Mouse (Mus musculus): Measurements from ENCODE around the gene Dcp1a.
"Not testable (repeated sequence)": the region's sequence is repeated elsewhere in the genome, so short reads cannot be mapped to it uniquely, and the experiment has no call there.

The Dcp1a gene

DNA sequence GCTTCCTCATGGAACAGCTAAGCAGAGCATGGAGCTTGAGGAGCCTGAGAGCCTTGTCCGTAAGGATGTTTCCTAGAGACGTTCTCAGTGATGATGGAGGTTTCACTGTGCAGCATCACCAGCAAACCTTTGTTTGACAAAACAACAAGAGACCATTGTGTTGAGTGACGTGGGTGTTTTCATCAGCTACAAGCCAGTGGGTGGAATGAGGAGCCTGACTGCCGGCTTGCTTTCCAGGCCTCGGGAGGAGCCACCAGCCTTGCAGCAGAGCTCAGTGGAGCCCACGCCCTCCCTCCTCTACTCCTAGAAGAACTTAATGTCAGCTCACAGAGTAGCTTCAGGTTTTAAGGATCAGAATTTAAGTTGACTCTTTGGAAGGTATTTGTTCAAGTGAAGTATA, 44.0 kb downstream of the Dcp1a start:
- DNase-seq: no peak

GRCm38 (mm10) chr14:30528392-30528791, 49.1 kb downstream of the Dcp1a start:
- no peak for DNase-seq

DNA sequence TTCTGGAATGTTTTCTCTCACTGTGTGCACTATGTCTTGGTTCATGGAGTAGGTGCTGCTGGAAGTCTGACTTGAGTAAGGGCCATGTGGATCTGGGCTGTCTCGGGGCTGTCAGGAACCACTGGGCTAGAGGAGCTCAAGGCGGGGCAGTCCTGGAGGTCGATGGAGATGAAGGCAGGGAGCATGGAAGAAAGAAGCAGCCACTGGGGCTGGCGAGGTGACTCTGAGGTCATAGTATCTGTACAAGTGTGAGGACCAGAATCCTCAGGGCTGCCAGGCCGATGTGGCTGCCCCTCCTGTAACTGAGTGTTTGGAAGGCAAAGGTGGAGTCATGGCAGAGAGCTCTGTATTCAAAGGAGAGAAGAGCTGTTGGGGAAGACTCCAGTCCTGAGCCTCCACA, 49.6 kb downstream of the Dcp1a start:
- no peak for DNase-seq

DNA sequence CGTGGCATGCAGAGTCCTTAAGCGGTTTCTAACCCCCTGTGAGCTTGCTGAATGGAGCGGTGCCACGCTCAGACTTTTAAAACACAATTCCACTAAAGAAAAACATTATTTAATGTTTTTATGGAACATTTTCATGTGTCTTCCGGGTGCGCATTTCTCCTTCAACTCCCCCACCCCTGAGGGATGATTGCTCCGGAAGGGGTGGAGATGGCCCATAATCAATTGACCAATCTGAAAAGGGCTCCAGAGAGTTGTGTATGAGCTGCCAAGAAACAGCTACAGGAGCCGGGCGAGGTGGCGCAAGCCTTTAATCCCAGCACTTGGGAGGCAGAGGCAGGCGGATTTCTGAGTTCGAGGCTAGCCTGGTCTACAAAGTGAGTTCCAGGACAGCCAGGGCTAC, 50.1 kb downstream of the Dcp1a start:
- DNase-seq: no peak

DNA sequence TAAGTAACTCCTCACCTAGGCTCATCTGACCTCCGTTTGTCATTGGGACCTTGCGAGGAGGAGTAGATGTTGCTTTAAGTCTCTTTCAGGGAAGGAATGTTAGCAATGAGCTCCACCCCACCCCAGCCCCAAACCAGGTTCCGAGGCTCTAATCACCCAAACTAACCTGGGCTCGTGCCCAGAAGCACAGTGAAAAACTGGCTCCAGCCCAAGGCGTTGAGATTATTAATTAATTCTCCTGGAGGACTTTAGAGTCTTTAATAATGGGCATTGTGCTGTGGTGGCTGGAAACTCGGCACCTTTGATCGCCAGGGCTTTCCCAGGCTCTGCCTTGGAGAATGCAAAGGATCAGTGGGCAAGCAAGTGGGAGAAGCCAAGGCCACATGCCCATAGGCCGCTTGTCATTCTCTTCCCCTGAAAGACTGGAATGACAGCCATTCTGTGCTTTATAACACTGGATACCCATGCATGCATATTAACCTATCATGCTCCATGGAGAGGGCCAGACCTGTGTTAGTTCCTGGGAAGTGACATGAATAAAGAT, 51.5 kb downstream of the Dcp1a start:
- peak; percentile 97 for DNase-seq

- DNase-seq: no peak
Measured at GRCm38 (mm10) chr14:30531431-30531830, 52.1 kb downstream of the Dcp1a start.

GRCm38 (mm10) chr14:30531896-30532295, 52.6 kb downstream of the Dcp1a start:
- no peak for DNase-seq

DNA sequence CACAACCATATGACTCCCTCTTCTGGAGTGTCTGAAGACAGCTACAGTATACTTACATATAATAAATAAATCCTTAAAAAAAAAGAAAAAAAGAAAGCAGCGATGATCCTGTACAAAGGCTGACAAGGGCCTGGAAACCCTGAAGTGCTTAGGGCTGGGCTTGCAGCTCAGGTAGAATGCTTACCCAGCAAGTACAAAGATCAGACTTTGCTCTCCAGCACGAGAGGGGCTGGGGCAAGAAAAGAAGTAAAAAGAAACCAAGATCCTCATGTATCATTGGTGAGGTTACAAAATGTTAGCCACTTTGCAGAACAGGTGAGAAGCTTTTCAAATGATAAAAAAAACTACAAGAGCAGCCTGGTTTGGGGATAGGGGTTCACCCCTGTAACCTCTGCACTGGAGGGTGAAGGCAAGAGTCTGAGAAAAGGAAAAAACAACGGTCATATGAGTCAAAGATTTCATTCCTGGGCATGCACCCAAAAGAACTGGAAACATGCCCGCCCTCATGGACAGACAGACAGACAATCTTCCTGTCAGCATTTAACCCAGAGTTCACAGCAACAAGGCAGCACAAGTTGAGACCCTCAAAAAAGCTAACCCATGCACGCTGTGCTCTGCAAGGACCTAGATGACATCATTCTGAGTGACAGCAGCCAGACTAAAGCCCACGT, 54.6 kb downstream of the Dcp1a start:
- DNase-seq: peak; percentile 81

GRCm38 (mm10) chr14:30541541-30541940, 62.2 kb downstream of the Dcp1a start:
- DNase-seq: peak; percentile 97

DNA sequence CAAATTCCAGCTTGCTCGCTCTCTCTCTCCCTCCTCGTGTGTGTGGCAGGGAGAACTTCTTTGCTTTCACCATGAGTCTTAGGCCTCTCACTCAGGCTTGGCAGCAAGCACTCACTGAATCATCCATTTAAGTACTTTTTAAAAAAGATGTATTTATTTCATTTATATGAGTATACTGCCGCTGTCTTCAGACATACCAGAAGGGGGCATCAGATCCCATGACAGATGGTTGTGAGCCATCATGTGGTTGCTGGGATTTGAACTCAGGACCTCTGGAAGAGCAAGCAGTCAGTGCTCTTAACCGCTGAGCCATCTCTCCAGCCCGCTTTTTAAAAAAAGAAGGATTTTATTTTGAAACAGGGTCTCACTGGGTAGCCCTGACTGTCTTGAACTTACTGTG, 64.0 kb downstream of the Dcp1a start:
- DNase-seq: not testable (repeated sequence)

- peak; percentile 94 for DNase-seq
Measured at GRCm38 (mm10) chr14:30548131-30548720, 68.9 kb downstream of the Dcp1a start, which contains the start of gene Tkt. Tkt (plus strand) TSS chr14:30548359.

DNA sequence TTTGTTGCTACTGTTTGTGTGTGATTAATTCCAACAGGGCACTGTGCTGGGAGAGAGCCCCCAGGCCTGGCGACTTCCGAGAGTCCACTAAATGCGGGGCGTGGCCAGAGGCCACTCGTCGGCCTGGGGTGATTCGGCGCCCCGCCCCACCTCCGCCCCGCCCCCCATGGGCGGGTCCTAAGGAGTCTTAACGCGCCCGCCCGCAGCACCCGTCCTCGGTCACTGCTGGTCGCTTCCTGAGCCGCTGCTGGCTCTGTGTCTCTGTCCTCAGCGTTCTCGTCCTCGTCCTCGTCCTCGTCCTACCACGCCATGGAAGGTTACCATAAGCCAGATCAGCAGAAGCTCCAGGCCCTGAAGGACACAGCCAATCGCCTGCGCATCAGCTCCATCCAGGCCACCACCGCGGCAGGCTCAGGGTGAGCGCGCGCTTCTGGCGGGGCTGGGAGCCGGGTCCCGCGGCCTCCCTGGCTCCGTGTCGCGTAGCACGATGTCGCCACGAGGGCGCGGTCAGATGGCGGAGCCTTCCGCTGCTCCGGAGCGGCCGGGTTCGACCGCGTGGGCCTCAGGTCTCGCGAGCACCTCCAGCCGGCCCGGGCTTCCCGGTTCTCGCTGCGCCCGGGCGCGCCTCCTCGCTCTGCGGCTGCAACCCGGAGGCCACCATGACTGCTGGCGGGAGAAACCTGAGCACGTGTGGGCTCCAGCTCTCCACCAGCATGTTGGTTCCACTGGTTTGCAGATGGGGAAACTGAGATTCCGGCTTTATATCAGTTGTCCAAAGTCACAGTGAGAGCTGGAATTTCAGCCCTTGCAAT, 69.8 kb downstream of the Dcp1a start:
- DNase-seq: peak; percentile 97

GRCm38 (mm10) chr14:30549777-30550149, 70.4 kb downstream of the Dcp1a start:
- DNase-seq: no peak

GRCm38 (mm10) chr14:30550232-30551070, 71.1 kb downstream of the Dcp1a start:
- no peak for DNase-seq

DNA sequence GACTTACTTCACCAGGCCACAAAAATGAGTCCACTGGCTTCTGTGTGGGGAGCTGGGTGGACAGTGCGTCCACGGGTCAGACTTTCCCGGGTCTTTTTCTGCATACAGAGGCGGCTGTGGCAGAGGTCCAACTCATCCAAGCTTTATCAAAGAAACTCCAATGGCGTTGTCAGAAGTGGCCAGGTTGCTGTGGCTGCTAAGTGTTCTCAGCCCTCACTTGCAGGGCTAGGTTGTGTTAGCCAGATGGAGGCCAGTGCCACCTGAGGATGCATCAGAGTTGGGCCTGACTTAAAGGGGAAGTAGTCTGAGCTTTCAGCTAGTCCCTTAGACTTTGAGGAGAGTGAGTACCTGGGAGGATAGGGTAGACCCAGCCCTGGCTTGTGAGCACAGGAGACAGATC, 72.2 kb downstream of the Dcp1a start:
- DNase-seq: no peak

DNA sequence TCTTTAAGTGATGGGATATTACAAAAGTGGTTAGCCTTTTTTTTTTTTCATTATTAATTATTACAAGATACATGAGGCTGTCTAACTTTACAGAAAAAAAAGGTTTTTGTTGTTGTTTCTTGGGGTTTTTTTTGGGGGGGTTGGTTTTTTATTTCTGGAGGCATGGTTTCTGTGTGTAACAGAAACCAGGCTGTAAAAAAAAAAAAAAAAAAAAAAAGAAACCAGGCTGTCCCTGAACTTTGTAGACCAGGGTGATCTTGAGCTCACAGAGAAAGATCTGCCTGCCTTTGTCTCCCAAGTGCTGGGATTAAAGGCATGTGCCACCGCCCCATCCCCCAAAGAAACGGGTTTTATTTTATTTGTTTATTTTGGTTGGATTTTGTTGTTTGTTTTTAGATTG, 72.6 kb downstream of the Dcp1a start:
- DNase-seq: no peak

DNA sequence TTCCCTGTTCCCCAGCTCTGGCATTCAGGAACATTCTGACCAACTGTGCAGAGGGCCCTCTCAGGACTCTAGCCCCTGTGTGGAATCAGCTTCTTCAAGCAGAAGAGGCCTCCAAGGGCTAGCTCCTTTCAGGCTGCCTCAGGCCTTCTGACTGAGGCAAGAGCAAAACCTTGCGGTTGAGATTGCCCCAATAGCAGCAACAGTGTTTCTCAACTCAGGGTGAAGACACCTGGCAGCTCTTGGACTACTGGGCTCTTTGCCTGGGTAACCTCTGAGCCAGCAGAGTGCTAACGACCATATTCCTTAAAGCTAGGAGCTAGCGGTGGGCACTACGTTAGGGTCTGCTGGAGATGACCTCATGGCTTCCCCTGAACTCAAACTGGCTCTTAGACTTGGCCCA, 73.8 kb downstream of the Dcp1a start:
- no peak for DNase-seq

GRCm38 (mm10) chr14:30556651-30557050, 77.3 kb downstream of the Dcp1a start:
- DNase-seq: no peak

- DNase-seq: no peak
Measured at GRCm38 (mm10) chr14:30557730-30558129, 78.4 kb downstream of the Dcp1a start.

GRCm38 (mm10) chr14:30559321-30559850, 80.1 kb downstream of the Dcp1a start:
- DNase-seq: peak; percentile 56

DNA sequence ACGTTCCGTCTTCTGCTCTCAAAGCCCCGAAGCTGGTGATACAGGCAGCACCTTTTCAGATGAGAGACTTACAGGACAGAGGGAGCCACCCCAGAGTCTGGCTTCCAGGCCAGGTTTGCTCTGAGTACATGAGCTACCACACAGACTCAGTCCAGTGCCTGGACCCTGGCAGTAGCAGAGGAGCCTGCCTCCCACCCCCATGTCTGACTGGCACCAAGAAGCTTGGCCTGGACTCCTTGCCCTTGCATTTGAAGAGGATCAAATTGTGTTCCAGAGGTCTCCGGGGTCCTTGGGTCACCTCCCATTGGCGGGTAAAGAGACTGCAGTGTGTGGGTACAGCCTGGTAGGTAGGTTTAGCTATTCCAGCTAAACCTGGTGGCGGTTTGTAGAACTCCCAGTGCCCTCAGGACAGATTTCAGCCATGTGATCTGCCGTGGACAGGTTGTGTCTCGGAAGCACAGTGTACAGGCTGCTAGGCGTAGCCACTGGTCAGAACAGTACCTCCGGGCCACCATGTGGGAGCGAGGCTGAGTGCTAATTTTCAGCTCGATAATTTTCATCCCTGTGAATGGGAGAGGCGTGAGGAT, 81.6 kb downstream of the Dcp1a start:
- DNase-seq: peak; percentile 57

Data from kidney, adult 9 months (tissue).